Mouse (Mus musculus) midbrain, embryonic 14.5 days (tissue): ENCODE measurements at regions not wholly inside any gene's neighbourhood (a gene's known extent, or its start where the extent isn't known, plus 50 kb on each side); places are given as distances from the start of the nearest gene placed in this dataset.

ENCODE experiments used
- ATAC-seq: fragments of 200-750 bp; cut with Nextera tagmentation; 2 replicates; pipeline ENCODE4 v1.8.0; 2017; ENCODE audit warnings: moderate number of reproducible peaks, moderate library complexity; ENCODE audit not compliant: low FRiP score, low TSS enrichment
- DNase-seq: peaks from one replicate; pipeline ENCODE4 v3.0.0-alpha.2; 2015
- H3K27ac ChIP-seq: fragments of 300-500 bp; sonication (generic); replicated peaks from 2 replicates; pipeline ENCODE4 v1.5.1; 2014; ENCODE audit warnings: mild to moderate bottlenecking, low read depth, low read length, moderate library complexity
- H3K27me3 ChIP-seq: fragments of 300-500 bp; sonication (generic); 2 replicates; pipeline ENCODE4 v1.6.1; 2014; ENCODE audit warnings: low read length, control low read depth, mixed read lengths; ENCODE audit not compliant: control insufficient read depth, insufficient read depth
- H3K36me3 ChIP-seq: fragments of 300-500 bp; sonication (generic); 2 replicates; pipeline ENCODE4 v1.6.1; 2014; ENCODE audit warnings: low read length, control low read depth; ENCODE audit not compliant: control insufficient read depth, insufficient read depth
- H3K4me1 ChIP-seq: fragments of 300-500 bp; sonication (generic); 2 replicates; pipeline ENCODE4 v1.6.1; 2014; ENCODE audit warnings: mild to moderate bottlenecking, antibody characterized with exemption, low read length, control low read depth; ENCODE audit not compliant: control insufficient read depth, insufficient read depth
- H3K4me2 ChIP-seq: fragments of 300-500 bp; sonication (generic); 2 replicates; pipeline ENCODE4 v1.6.1; 2014; ENCODE audit warnings: mild to moderate bottlenecking, low read length, moderate library complexity
- H3K4me3 ChIP-seq: fragments of 300-500 bp; sonication (generic); replicated peaks from 2 replicates; pipeline ENCODE4 v1.5.1; 2014; ENCODE audit warnings: low read depth, low read length
- H3K9ac ChIP-seq: fragments of 300-500 bp; sonication (generic); replicated peaks from 2 replicates; pipeline ENCODE4 v1.6.1; 2014; ENCODE audit warnings: mild to moderate bottlenecking, low read length, moderate library complexity
- H3K9me3 ChIP-seq: fragments of 300-500 bp; sonication (generic); 2 replicates; pipeline ENCODE4 v1.6.1; 2016; ENCODE audit warnings: low read length, control low read depth, mixed read lengths; ENCODE audit not compliant: control insufficient read depth
- WGBS: fragments of 180-500 bp; shearing (Covaris S2); extraction: QIAGEN DNeasy Blood & Tissue Kit; methylation state at CpG from one replicate; pipeline ENCODE4 v1.1.7; 2014; 5-methylcytosine and 5-hydroxymethylcytosine counted together

- H3K36me3 ChIP-seq: no peaks in the 10 kb centered on the region
- H3K9ac ChIP-seq: no peak overlapping the region
- 66% methylated on average over 20 of the region's 20 CpGs for WGBS
- no peaks in the 10 kb centered on the region for H3K9me3 ChIP-seq
- ATAC-seq (no peak), DNase-seq (peak; percentile 26)
- no peak overlapping the region for H3K27ac ChIP-seq
- no peak overlapping the region for H3K4me2 ChIP-seq
- H3K4me1 ChIP-seq: no peaks in the 10 kb centered on the region
- no peak overlapping the region for H3K4me3 ChIP-seq
- H3K27me3 ChIP-seq: no peaks in the 10 kb centered on the region
These were observed 405.1 kb upstream of the Tbx3 start for GRCm38 (mm10) chr5:119265149-119265890.

DNA sequence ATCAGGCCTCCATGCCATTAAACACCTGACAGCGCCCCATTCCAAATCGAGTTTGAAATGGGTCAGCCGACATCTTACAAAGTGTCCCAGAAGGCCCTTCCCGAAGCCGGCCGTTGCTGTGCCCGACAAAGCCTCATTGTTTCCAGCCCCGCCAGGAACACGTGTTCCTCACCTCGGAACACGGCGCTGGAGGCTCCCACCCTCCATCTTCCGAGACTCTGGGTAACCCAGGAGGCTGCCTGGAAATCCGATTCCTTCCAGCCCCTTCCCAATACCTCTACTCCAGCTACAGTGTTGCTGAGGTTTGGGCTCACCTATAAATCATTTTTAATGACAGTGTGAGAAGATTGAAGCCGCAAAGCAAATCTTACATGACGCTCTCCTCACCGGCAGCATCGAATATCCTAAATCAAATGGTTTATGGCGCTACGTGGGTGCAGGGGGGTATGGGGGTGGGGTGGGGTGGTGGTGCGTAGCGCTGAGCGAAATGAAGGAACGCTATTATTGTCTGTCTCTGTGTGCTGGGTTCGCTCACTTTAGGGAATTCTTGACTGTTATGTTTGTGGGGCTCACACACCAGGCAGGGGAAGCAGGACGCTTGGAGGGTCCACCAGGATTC is 399.1 kb upstream of the Tbx3 start:
- Histone ChIP-seq H3K4me3 (no peak overlapping the region), H3K9me3 (no peaks in the 10 kb centered on the region), H3K27me3 (no peaks in the 10 kb centered on the region), H3K27ac (no peak overlapping the region), H3K36me3 (no peaks in the 10 kb centered on the region), H3K4me2 (no peak overlapping the region), H3K9ac (no peak overlapping the region), H3K4me1 (no peaks in the 10 kb centered on the region)
- ATAC-seq (no peak), DNase-seq (no peak)
- WGBS: 89% methylated on average over 26 of the region's 26 CpGs

GRCm38 (mm10) chr5:119273203-119273602 is 397.3 kb upstream of the Tbx3 start:
- Histone ChIP-seq H3K27me3 (no peaks in the 10 kb centered on the region), H3K9ac (no peak overlapping the region), H3K36me3 (no peaks in the 10 kb centered on the region), H3K4me3 (no peak overlapping the region), H3K27ac (no peak overlapping the region), H3K4me1 (no peaks in the 10 kb centered on the region), H3K4me2 (no peak overlapping the region), H3K9me3 (no peaks in the 10 kb centered on the region)
- DNase-seq (no peak), ATAC-seq (no peak)
- WGBS: 83% methylated on average over 7 of the region's 7 CpGs

- H3K36me3 ChIP-seq: no peaks in the 10 kb centered on the region
- H3K4me1 ChIP-seq: no peaks in the 10 kb centered on the region
- ATAC-seq (no peak), DNase-seq (no peak)
- H3K9ac ChIP-seq: no peak overlapping the region
- H3K4me3 ChIP-seq: no peak overlapping the region
- no peak overlapping the region for H3K27ac ChIP-seq
- H3K27me3 ChIP-seq: no peaks in the 10 kb centered on the region
- H3K4me2 ChIP-seq: no peak overlapping the region
- no peaks in the 10 kb centered on the region for H3K9me3 ChIP-seq
- 83% methylated on average over 3 of the region's 3 CpGs for WGBS
These were observed 396.9 kb upstream of the Tbx3 start for GRCm38 (mm10) chr5:119273615-119274014.

DNA sequence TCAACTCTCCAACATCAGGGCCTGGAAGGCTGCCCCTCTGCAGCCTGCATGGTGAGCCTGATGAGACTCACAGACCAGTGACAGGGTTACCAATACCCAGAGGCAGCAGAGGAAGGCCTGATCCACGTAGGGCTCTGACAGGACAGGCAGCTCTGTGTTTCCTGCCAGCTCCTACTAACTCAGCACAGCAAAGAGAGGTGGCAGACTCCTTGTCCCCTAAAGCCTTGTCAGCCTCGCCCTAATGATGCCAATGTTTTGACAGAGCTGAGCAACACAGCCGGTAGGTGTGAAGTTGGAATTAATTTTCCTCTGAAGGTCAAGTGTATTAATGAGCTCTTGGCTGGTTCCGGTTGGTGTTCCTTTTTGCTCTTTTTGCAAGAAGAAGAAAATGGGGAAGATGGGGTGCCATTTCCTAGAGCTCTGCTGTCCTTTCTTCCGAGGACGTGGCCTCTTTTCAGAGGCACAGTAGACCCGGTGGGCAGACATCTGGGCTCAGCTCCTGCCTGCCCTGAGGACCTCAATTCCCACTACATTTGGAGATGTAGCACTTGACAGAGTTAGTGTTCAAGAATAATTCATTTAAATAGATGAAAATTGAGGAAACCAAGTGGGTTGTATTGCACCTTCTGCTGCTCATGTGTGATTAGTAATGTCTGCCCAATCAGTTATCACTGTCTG is 395.5 kb upstream of the Tbx3 start:
- H3K4me3 ChIP-seq: no peak overlapping the region
- DNase-seq: no peak
- H3K9me3 ChIP-seq: no peaks in the 10 kb centered on the region
- H3K27me3 ChIP-seq: no peaks in the 10 kb centered on the region
- H3K27ac ChIP-seq: no peak overlapping the region
- 81% methylated on average over 7 of the region's 7 CpGs for WGBS
- ATAC-seq: no peak
- no peak overlapping the region for H3K4me2 ChIP-seq
- H3K4me1 ChIP-seq: no peaks in the 10 kb centered on the region
- no peak overlapping the region for H3K9ac ChIP-seq
- H3K36me3 ChIP-seq: no peaks in the 10 kb centered on the region

GRCm38 (mm10) chr5:119280146-119280545 is 390.3 kb upstream of the Tbx3 start:
- H3K4me2 ChIP-seq: no peak overlapping the region
- H3K9me3 ChIP-seq: peaks cover 6% of the 10 kb centered on the region; the same call in 1 of the 2 replicates
- no peak for ATAC-seq
- no peaks in the 10 kb centered on the region for H3K27me3 ChIP-seq
- WGBS: 89% methylated on average over 6 of the region's 6 CpGs
- no peaks in the 10 kb centered on the region for H3K36me3 ChIP-seq
- no peak overlapping the region for H3K27ac ChIP-seq
- H3K4me3 ChIP-seq: no peak overlapping the region
- no peak for DNase-seq
- no peak overlapping the region for H3K9ac ChIP-seq
- no peaks in the 10 kb centered on the region for H3K4me1 ChIP-seq

DNA sequence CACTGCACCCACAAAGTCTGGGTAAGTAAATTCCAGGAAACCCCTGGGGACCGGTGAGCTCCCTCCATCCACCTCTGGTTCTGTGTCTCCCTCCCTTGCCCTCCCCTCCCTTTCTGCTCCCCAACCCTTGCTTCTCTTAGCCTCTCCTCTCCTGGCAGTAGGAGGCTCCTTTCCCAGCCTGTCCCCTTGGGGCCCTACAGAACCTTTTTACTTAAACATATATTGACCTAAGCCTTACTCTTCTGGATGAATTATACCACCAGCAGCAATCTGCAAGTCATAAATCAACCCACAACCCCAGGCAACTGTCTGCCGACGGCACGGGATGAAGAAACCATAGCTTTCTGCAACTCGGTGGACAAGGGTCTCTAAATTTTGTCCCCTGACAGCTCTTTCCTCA is 380.7 kb upstream of the Tbx3 start:
- WGBS: 89% methylated on average over 5 of the region's 5 CpGs
- ATAC-seq: no peak
- no peaks in the 10 kb centered on the region for H3K36me3 ChIP-seq

DNA sequence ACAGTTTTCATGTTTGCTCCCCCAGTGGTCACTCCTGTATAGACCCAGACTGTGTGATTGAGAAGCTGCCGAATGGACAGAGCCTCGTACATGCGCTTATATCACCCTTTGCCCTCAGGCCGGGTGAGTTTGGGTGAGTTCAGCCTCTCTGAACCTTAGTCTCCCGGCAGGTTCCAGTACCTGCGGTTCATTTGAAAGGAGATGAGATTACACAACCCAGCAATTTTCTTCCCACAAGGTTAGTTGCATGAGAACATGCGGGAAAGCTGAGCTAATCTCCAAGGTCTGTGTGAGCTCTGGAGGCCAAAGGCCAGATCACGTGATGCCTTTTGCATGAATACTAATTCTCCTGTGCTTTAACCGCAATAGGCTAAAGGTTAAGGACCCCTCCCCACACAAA is 378.1 kb upstream of the Tbx3 start:
- ATAC-seq: no peak
- WGBS: 81% methylated on average over 9 of the region's 9 CpGs
- no peak overlapping the region for H3K9ac ChIP-seq
- DNase-seq: no peak
- H3K4me3 ChIP-seq: no peak overlapping the region
- H3K27me3 ChIP-seq: no peaks in the 10 kb centered on the region
- H3K27ac ChIP-seq: no peak overlapping the region
- H3K4me1 ChIP-seq: no peaks in the 10 kb centered on the region
- no peaks in the 10 kb centered on the region for H3K9me3 ChIP-seq
- no peak overlapping the region for H3K4me2 ChIP-seq
- H3K36me3 ChIP-seq: no peaks in the 10 kb centered on the region

More for the DNA sequence above, 380.7 kb upstream of the Tbx3 start:
- Histone ChIP-seq H3K9ac (no peak overlapping the region), H3K4me1 (no peaks in the 10 kb centered on the region), H3K9me3 (no peaks in the 10 kb centered on the region), H3K27ac (no peak overlapping the region), H3K27me3 (no peaks in the 10 kb centered on the region), H3K4me3 (no peak overlapping the region), H3K4me2 (no peak overlapping the region)
- no peak for DNase-seq

DNA sequence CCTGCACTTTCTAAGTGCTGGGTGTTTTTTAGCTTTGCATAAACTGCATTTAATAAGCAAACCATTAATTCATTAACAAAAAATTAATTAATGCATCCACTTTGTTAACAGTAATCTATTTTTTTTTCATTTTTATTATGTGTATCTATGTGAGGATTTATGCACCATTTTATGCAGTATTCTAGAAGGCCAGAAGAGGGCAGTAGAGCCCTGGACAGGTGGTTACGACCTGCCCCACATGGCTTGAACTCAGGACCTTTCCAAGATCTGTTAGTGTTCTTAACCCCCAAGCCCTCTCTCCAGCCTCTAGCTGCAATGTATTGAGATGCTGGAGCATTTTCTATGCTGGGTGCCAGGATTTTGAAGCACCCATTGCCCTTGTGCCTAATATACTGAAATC is 377.6 kb upstream of the Tbx3 start:
- H3K27ac ChIP-seq: no peak overlapping the region
- H3K4me1 ChIP-seq: no peaks in the 10 kb centered on the region
- no peaks in the 10 kb centered on the region for H3K9me3 ChIP-seq
- no peak for DNase-seq
- ATAC-seq: no peak
- H3K27me3 ChIP-seq: no peaks in the 10 kb centered on the region
- H3K9ac ChIP-seq: no peak overlapping the region
- H3K4me3 ChIP-seq: no peak overlapping the region
- 82% methylated on average over 1 of the region's 1 CpGs for WGBS
- H3K4me2 ChIP-seq: no peak overlapping the region
- no peaks in the 10 kb centered on the region for H3K36me3 ChIP-seq
